Mouse (Mus musculus): ENCODE results near the gene Ifi209. TPM values are rescaled to one million over a fixed set of nuclear protein-coding genes. Genes with fewer than 3 reads are reported as not detected.

Gene Ifi209
- 0.02 TPM in 1 of 2 replicates, not detected in the other for polyA plus RNA-seq (2012; rRNA removed; ENCODE audit: low replicate concordance)

GRCm38 (mm10) chr1:173630622-173631021 is at the start of gene Ifi209:
TSS of gene Ifi209 (plus strand) at chr1:173630917.

DNA sequence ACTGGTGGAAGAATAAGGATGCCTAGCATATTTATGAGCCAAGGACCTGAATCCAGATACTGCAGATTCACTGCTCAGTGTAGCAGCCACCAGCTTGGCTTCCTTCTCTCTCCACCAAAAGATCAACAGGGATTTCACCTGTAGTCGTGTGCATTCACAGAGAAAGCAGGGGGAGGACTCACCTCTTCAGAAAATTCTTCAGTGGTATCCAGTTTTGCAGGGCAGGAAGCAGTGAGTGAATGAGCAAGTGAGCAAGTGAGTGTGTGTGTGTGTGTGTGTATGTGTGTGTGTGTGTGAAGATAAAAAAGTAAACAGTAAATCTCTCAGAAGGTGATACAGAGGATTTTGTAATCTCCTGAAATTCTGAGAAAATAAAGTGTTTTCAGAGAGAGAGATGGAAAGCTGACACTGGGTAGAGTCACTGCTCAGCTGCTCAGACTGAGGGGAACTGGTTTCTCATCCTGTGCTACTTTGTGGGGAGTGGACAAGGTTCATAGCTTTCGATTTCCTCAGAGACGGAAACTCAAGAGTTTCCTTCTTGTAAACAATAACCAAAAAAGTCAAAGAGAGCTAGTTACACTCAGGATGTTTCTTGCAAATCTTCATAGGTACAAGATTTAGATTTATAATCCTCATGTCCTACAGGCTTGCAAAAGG is 31.8 kb upstream of the Ifi209 start, which contains the start of gene Ifi213:
Ifi213 (minus strand) TSS at position 437 of the 657 bp plus-strand sequence.

DNA sequence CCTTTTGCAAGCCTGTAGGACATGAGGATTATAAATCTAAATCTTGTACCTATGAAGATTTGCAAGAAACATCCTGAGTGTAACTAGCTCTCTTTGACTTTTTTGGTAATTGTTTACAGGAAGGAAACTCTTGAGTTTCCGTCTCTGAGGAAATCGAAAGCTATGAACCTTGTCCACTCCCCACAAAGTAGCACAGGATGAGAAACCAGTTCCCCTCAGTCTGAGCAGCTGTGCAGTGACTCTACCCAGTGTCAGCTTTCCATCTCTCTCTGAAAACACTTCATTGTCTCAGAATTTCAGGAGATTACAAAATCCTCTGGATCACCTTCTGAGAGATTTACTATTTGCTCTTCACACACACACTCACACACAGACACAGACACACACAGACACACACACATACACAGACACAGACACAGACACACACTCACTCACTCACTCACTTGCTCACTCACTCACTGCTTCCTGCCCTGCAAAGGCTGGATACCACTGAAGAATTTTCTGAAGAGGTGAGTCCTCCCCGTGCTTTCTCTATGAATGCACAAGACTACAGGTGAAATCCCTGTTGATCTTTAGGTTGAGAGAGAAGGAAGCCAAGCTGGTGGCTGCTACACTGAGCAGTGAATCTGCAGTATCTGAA is 42.9 kb downstream of the Ifi209 start, which contains the start of gene Ifi208:
Ifi208 (plus strand) TSS at position 218 of the 640 bp plus-strand sequence.

Other genes starting within 250 kb of the Ifi209 start
- 0.21 and 0.65 TPM in 2 replicates for gene Ifi206, start 139.9 kb upstream of the Ifi209 start, polyA plus RNA-seq (2012; rRNA removed; ENCODE audit: low replicate concordance)
- not detected in 2 replicates for gene Ifi214, start 95.0 kb upstream of the Ifi209 start, polyA plus RNA-seq (2012; rRNA removed; ENCODE audit: low replicate concordance)
- gene Ifi213, start 31.6 kb upstream of the Ifi209 start, polyA plus RNA-seq (2012; rRNA removed; ENCODE audit: low replicate concordance) = 0.07 and 0.20 TPM in 2 replicates
- gene Ifi208, start 42.8 kb downstream of the Ifi209 start, polyA plus RNA-seq (2012; rRNA removed; ENCODE audit: low replicate concordance) = 0.27 TPM in 1 of 2 replicates, not detected in the other
- 0.41 and 0.53 TPM in 2 replicates for gene Ifi207, start 110.8 kb downstream of the Ifi209 start, polyA plus RNA-seq (2012; rRNA removed; ENCODE audit: low replicate concordance)
- 0.05 TPM in 1 of 2 replicates, not detected in the other for gene Ifi204, start 136.0 kb downstream of the Ifi209 start, polyA plus RNA-seq (2012; rRNA removed; ENCODE audit: low replicate concordance)

All from duodenum, adult 2 months (tissue).